Mouse (Mus musculus): ENCODE measurements around the gene Prr36. TPM values are rescaled to one million over a fixed set of nuclear protein-coding genes. Genes with fewer than 3 reads are reported as not detected.

The Prr36 gene
- polyA plus RNA-seq, 1 experiment from 2014 or later: 0.99 TPM

DNA sequence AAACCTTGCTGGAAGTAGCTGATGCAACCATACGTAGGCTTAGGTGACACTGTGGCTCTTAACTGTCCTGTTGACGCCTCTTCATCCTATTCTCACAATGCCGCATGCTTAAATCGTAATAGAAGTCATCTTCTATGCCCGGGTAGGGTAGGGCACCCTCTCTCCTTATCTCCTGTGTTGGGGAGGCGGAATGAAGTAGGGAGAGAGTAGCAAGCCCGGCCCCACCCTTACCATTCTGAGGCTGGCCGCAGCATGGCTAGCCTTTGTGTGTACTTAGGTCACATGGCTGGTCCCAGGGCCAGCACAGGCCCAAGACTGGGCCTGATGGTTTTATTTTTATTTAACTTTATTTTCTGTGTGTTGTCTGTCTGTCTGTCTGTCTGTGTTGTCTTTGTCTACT, 30.0 kb upstream of the Prr36 start:
- H3K9me3 ChIP-seq (ENCODE audit: low read length): no peaks in the 10 kb centered on the region
- no peak for TF ChIP-seq EP300 (IDR thresholded peaks at IDR 0.05)
- TF ChIP-seq CTCF (IDR thresholded peaks at IDR 0.05): no peak
- DNase-seq (ENCODE audit: low spot score): no peak
- peaks cover 27% of the 10 kb centered on the region for H3K36me3 ChIP-seq (ENCODE audit: insufficient read depth, low read length)
- H3K27me3 ChIP-seq (replicated peaks; ENCODE audit: insufficient read depth, low read length): no peaks in the 10 kb centered on the region
- 76% methylated on average over 8 of the region's 8 CpGs for WGBS
- H3K4me2 ChIP-seq (replicated peaks; ENCODE audit: low read depth, low read length): no peak overlapping the region
- H3K27ac ChIP-seq (ENCODE audit: low read length): no peak overlapping the region
- H3K4me3 ChIP-seq (ENCODE audit: low read depth, low read length): no peak overlapping the region
- no peaks in the 10 kb centered on the region for H3K4me1 ChIP-seq (ENCODE audit: insufficient read depth, low read depth, low read length)
- no peak overlapping the region for H3K9ac ChIP-seq (replicated peaks; ENCODE audit: low read depth)
- no peak for ATAC-seq

GRCm38 (mm10) chr8:4245737-4246136, 28.5 kb upstream of the Prr36 start:
- no peak for DNase-seq (ENCODE audit: low spot score)
- no peaks in the 10 kb centered on the region for H3K4me1 ChIP-seq (ENCODE audit: insufficient read depth, low read depth, low read length)
- H3K27me3 ChIP-seq (replicated peaks; ENCODE audit: insufficient read depth, low read length): no peaks in the 10 kb centered on the region
- TF ChIP-seq CTCF (IDR thresholded peaks at IDR 0.05) (no peak), EP300 (IDR thresholded peaks at IDR 0.05) (no peak)
- H3K27ac ChIP-seq (ENCODE audit: low read length): no peak overlapping the region
- H3K4me2 ChIP-seq (replicated peaks; ENCODE audit: low read depth, low read length): no peak overlapping the region
- ATAC-seq: no peak
- 91% methylated on average over 13 of the region's 13 CpGs for WGBS
- no peak overlapping the region for H3K9ac ChIP-seq (replicated peaks; ENCODE audit: low read depth)
- peaks cover 27% of the 10 kb centered on the region for H3K36me3 ChIP-seq (ENCODE audit: insufficient read depth, low read length)
- H3K9me3 ChIP-seq (ENCODE audit: low read length): no peaks in the 10 kb centered on the region
- H3K4me3 ChIP-seq (ENCODE audit: low read depth, low read length): no peak overlapping the region

- H3K27ac ChIP-seq (ENCODE audit: low read length): no peak overlapping the region
- H3K4me1 ChIP-seq (ENCODE audit: insufficient read depth, low read depth, low read length): peaks cover 2% of the 10 kb centered on the region; the same call in 1 of the 2 replicates
- H3K9me3 ChIP-seq (ENCODE audit: low read length): no peaks in the 10 kb centered on the region
- H3K27me3 ChIP-seq (replicated peaks; ENCODE audit: insufficient read depth, low read length): no peaks in the 10 kb centered on the region
- DNase-seq (ENCODE audit: low spot score): no peak
- 92% methylated on average over 5 of the region's 5 CpGs for WGBS
- ATAC-seq: no peak
- no peak overlapping the region for H3K4me3 ChIP-seq (ENCODE audit: low read depth, low read length)
- H3K9ac ChIP-seq (replicated peaks; ENCODE audit: low read depth): no peak overlapping the region
- TF ChIP-seq CTCF (IDR thresholded peaks at IDR 0.05): no peak
- TF ChIP-seq EP300 (IDR thresholded peaks at IDR 0.05): no peak
- no peak overlapping the region for H3K4me2 ChIP-seq (replicated peaks; ENCODE audit: low read depth, low read length)
- H3K36me3 ChIP-seq (ENCODE audit: insufficient read depth, low read length): peaks cover 27% of the 10 kb centered on the region
Measured at GRCm38 (mm10) chr8:4245061-4245460, 27.8 kb upstream of the Prr36 start.

- peak overlapping the region; percentile 85 for H3K4me2 ChIP-seq (replicated peaks; ENCODE audit: low read depth, low read length)
- peaks cover 9% of the 10 kb centered on the region; the same call in 1 of the 2 replicates for H3K4me1 ChIP-seq (ENCODE audit: insufficient read depth, low read depth, low read length)
- TF ChIP-seq CTCF (IDR thresholded peaks at IDR 0.05) (no peak), EP300 (IDR thresholded peaks at IDR 0.05) (no peak)
- no peaks in the 10 kb centered on the region for H3K9me3 ChIP-seq (ENCODE audit: low read length)
- H3K36me3 ChIP-seq (ENCODE audit: insufficient read depth, low read length): peaks cover 15% of the 10 kb centered on the region; the same call in 1 of the 2 replicates
- DNase-seq (ENCODE audit: low spot score) (peak; percentile 35), ATAC-seq (peak; percentile 7)
- peak overlapping the region; percentile 78 for H3K9ac ChIP-seq (replicated peaks; ENCODE audit: low read depth)
- H3K27ac ChIP-seq (ENCODE audit: low read length): peak overlapping the region; percentile 95
- H3K4me3 ChIP-seq (ENCODE audit: low read depth, low read length): peak overlapping the region; percentile 77
- H3K27me3 ChIP-seq (replicated peaks; ENCODE audit: insufficient read depth, low read length): no peaks in the 10 kb centered on the region
- 9% methylated on average over 19 of the region's 19 CpGs for WGBS
Measured at GRCm38 (mm10) chr8:4239193-4239890, 22.1 kb upstream of the Prr36 start.

GRCm38 (mm10) chr8:4238434-4239192, 21.4 kb upstream of the Prr36 start, which contains the start of the genes Map2k7 and Gm49320:
Gene Map2k7, plus strand, starts transcription at chr8:4238740.
Gene Gm49320, plus strand, starts transcription at chr8:4238865.
- Histone ChIP-seq H3K4me3 (ENCODE audit: low read depth, low read length) (peak within 1 kb of the TSS; percentile 77), H3K4me2 (replicated peaks; ENCODE audit: low read depth, low read length) (peak within 1 kb of the TSS; percentile 85), H3K4me1 (ENCODE audit: insufficient read depth, low read depth, low read length) (peaks cover 9% of the 10 kb centered on the region; the same call in 1 of the 2 replicates), H3K27me3 (replicated peaks; ENCODE audit: insufficient read depth, low read length) (no peaks in the 10 kb centered on the region), H3K9ac (replicated peaks; ENCODE audit: low read depth) (peak within 1 kb of the TSS; percentile 78), H3K36me3 (ENCODE audit: insufficient read depth, low read length) (peaks cover 7% of the 10 kb centered on the region; the same call in 1 of the 2 replicates), H3K9me3 (ENCODE audit: low read length) (no peaks in the 10 kb centered on the region), H3K27ac (ENCODE audit: low read length) (peak within 1 kb of the TSS; percentile 95)
- peak; percentile 100 for DNase-seq (ENCODE audit: low spot score)
- ATAC-seq: peak; percentile 96
- TF ChIP-seq CTCF (IDR thresholded peaks at IDR 0.05) (peak; percentile 75), EP300 (IDR thresholded peaks at IDR 0.05) (no peak)
- WGBS: 1% methylated on average over 56 of the region's 71 CpGs

GRCm38 (mm10) chr8:4237814-4238433, 20.7 kb upstream of the Prr36 start:
- TF ChIP-seq CTCF (IDR thresholded peaks at IDR 0.05): no peak
- no peak for TF ChIP-seq EP300 (IDR thresholded peaks at IDR 0.05)
- peak; percentile 37 for DNase-seq (ENCODE audit: low spot score)
- Histone ChIP-seq H3K27me3 (replicated peaks; ENCODE audit: insufficient read depth, low read length) (no peaks in the 10 kb centered on the region), H3K4me1 (ENCODE audit: insufficient read depth, low read depth, low read length) (peaks cover 9% of the 10 kb centered on the region; the same call in 1 of the 2 replicates), H3K4me3 (ENCODE audit: low read depth, low read length) (peak overlapping the region; percentile 77), H3K9ac (replicated peaks; ENCODE audit: low read depth) (peak overlapping the region; percentile 78), H3K4me2 (replicated peaks; ENCODE audit: low read depth, low read length) (peak overlapping the region; percentile 85), H3K9me3 (ENCODE audit: low read length) (no peaks in the 10 kb centered on the region), H3K36me3 (ENCODE audit: insufficient read depth, low read length) (0 out of 2 replicates have a peak, but pooled peaks cover 3% of the 10 kb centered on the region), H3K27ac (ENCODE audit: low read length) (peak overlapping the region; percentile 95)
- ATAC-seq: no peak
- WGBS: 14% methylated on average over 15 of the region's 15 CpGs

Data from lung, postnatal 0 days (tissue).